Mouse (Mus musculus): ENCODE data around the gene Gpc5. TPM values are rescaled to one million over a fixed set of nuclear protein-coding genes. Genes with fewer than 3 reads are reported as not detected.
A peak's percentile ranks its signal among the peaks of the same experiment; 100 is the strongest.

Gene Gpc5
- polyA plus RNA-seq, 1 experiment from 2014 or later, result 1.9 TPM

DNA sequence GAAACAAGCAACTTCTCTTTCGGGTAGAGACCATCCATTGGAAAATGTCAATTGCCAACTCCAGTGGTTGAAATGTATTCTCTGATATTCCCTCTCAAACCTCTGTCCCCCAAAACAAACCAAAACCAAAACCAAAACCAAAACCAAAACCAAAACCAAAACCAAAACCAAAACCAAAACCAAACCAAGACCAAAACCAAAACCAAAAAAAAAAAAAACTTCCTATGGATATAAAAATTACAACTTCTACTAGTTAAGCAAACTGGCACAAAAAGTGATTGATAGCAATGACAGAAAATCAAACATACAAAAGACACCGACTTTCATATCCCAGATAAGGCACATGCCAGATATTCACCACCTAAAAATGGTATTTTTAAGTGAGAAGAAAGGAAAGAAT is 161.7 kb downstream of the Gpc5 start:
- ATAC-seq (no peak), DNase-seq (ENCODE audit: low spot score) (no peak)
- H3K27me3 ChIP-seq (replicated peaks; ENCODE audit: control insufficient read depth, insufficient read depth, low read length), result no peaks in the 10 kb centered on the region
- H3K4me2 ChIP-seq (ENCODE audit: low read length), result no peak overlapping the region
- H3K9ac ChIP-seq (ENCODE audit: low read length), result no peak overlapping the region
- no peak overlapping the region for H3K4me3 ChIP-seq (ENCODE audit: low read depth, low read length)
- H3K9me3 ChIP-seq (replicated peaks; ENCODE audit: control insufficient read depth, low read length), result no peaks in the 10 kb centered on the region
- H3K27ac ChIP-seq (ENCODE audit: low read depth, low read length), result no peak overlapping the region
- no peaks in the 10 kb centered on the region for H3K4me1 ChIP-seq (ENCODE audit: control insufficient read depth, insufficient read depth, low read length)
- whole genome bisulfite sequencing, result 95% methylated on average over 2 of the region's 2 CpGs
- no peaks in the 10 kb centered on the region for H3K36me3 ChIP-seq (ENCODE audit: control insufficient read depth, insufficient read depth, low read length)

GRCm38 (mm10) chr14:115269703-115270402 is 177.8 kb downstream of the Gpc5 start:
- DNase-seq (ENCODE audit: low spot score), result peak; percentile 45
- H3K4me3 ChIP-seq (ENCODE audit: low read depth, low read length), result no peak overlapping the region
- H3K27me3 ChIP-seq (replicated peaks; ENCODE audit: control insufficient read depth, insufficient read depth, low read length), result no peaks in the 10 kb centered on the region
- no peak overlapping the region for H3K27ac ChIP-seq (ENCODE audit: low read depth, low read length)
- no peaks in the 10 kb centered on the region for H3K4me1 ChIP-seq (ENCODE audit: control insufficient read depth, insufficient read depth, low read length)
- 86% methylated on average over 6 of the region's 6 CpGs for WGBS
- H3K9me3 ChIP-seq (replicated peaks; ENCODE audit: control insufficient read depth, low read length), result no peaks in the 10 kb centered on the region
- 0 out of 2 replicates have a peak, but pooled peaks have one; percentile 61 for ATAC-seq
- no peaks in the 10 kb centered on the region for H3K36me3 ChIP-seq (ENCODE audit: control insufficient read depth, insufficient read depth, low read length)
- no peak overlapping the region for H3K9ac ChIP-seq (ENCODE audit: low read length)
- no peak overlapping the region for H3K4me2 ChIP-seq (ENCODE audit: low read length)

- DNase-seq (ENCODE audit: low spot score), result peak; percentile 26
- H3K9me3 ChIP-seq (replicated peaks; ENCODE audit: control insufficient read depth, low read length), result no peaks in the 10 kb centered on the region
- H3K27ac ChIP-seq (ENCODE audit: low read depth, low read length), result no peak overlapping the region
- 74% methylated on average over 6 of the region's 6 CpGs for WGBS
- H3K4me2 ChIP-seq (ENCODE audit: low read length), result no peak overlapping the region
- H3K27me3 ChIP-seq (replicated peaks; ENCODE audit: control insufficient read depth, insufficient read depth, low read length), result no peaks in the 10 kb centered on the region
- H3K4me3 ChIP-seq (ENCODE audit: low read depth, low read length), result no peak overlapping the region
- H3K36me3 ChIP-seq (ENCODE audit: control insufficient read depth, insufficient read depth, low read length), result no peaks in the 10 kb centered on the region
- no peaks in the 10 kb centered on the region for H3K4me1 ChIP-seq (ENCODE audit: control insufficient read depth, insufficient read depth, low read length)
- ATAC-seq, result peak; percentile 69; the same call in 1 of the 2 replicates
- H3K9ac ChIP-seq (ENCODE audit: low read length), result no peak overlapping the region
Measured at GRCm38 (mm10) chr14:115270445-115270844, 178.4 kb downstream of the Gpc5 start.

GRCm38 (mm10) chr14:115282782-115283181 is 190.8 kb downstream of the Gpc5 start:
- no peaks in the 10 kb centered on the region for H3K27me3 ChIP-seq (replicated peaks; ENCODE audit: control insufficient read depth, insufficient read depth, low read length)
- H3K9me3 ChIP-seq (replicated peaks; ENCODE audit: control insufficient read depth, low read length), result no peaks in the 10 kb centered on the region
- H3K9ac ChIP-seq (ENCODE audit: low read length), result no peak overlapping the region
- DNase-seq (ENCODE audit: low spot score) (no peak), ATAC-seq (no peak)
- H3K4me2 ChIP-seq (ENCODE audit: low read length), result no peak overlapping the region
- H3K4me3 ChIP-seq (ENCODE audit: low read depth, low read length), result no peak overlapping the region
- no peaks in the 10 kb centered on the region for H3K4me1 ChIP-seq (ENCODE audit: control insufficient read depth, insufficient read depth, low read length)
- no peak overlapping the region for H3K27ac ChIP-seq (ENCODE audit: low read depth, low read length)
- no peaks in the 10 kb centered on the region for H3K36me3 ChIP-seq (ENCODE audit: control insufficient read depth, insufficient read depth, low read length)

DNA sequence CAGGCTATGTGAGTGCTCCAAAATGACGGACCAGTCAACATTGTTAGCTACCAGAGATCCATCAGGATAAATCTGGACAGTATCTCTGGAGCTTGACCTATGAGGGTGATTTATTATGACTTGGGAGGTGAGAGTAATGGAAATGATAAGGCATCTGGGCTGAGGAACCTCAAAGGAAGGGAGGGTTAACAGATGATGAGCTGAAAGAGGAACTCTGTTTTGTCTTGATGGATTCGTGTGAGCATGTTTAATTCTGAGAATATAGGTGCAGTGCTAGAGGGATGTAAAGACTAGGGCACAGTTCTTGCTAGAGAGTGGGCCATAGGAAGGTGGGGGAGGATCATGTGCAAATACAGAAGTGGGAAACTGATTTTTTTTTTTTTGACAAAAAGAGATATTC is 232.2 kb downstream of the Gpc5 start:
- no peak overlapping the region for H3K4me2 ChIP-seq (ENCODE audit: low read length)
- H3K27me3 ChIP-seq (replicated peaks; ENCODE audit: control insufficient read depth, insufficient read depth, low read length), result no peaks in the 10 kb centered on the region
- H3K4me1 ChIP-seq (ENCODE audit: control insufficient read depth, insufficient read depth, low read length), result no peaks in the 10 kb centered on the region
- no peaks in the 10 kb centered on the region for H3K36me3 ChIP-seq (ENCODE audit: control insufficient read depth, insufficient read depth, low read length)
- H3K9me3 ChIP-seq (replicated peaks; ENCODE audit: control insufficient read depth, low read length), result no peaks in the 10 kb centered on the region
- no peak overlapping the region for H3K27ac ChIP-seq (ENCODE audit: low read depth, low read length)
- no peak for DNase-seq (ENCODE audit: low spot score)
- 83% methylated on average over 2 of the region's 2 CpGs for WGBS
- no peak overlapping the region for H3K9ac ChIP-seq (ENCODE audit: low read length)
- no peak for ATAC-seq
- H3K4me3 ChIP-seq (ENCODE audit: low read depth, low read length), result no peak overlapping the region

DNA sequence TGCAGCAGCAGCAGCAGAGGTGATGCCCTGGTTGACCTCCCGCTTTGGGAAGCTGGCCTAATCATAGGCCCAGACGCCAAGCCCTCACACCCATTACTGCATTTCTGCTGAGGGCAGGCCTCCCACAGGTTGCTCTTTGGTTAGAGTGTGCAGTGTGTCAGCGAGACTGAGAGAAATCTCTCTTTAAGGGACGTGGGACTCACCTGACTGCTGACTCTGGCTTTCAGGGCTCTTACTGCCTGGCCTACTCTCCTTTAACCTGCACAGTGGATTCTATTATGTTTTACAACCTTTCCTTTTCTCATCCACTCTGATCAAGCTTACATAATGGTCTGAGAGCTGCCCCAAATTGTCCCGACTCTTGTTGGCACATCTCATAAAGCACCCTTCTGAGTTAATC is 234.4 kb downstream of the Gpc5 start:
- WGBS, result 62% methylated on average over 5 of the region's 5 CpGs
- no peak overlapping the region for H3K4me3 ChIP-seq (ENCODE audit: low read depth, low read length)
- ATAC-seq (no peak), DNase-seq (ENCODE audit: low spot score) (no peak)
- no peaks in the 10 kb centered on the region for H3K36me3 ChIP-seq (ENCODE audit: control insufficient read depth, insufficient read depth, low read length)
- H3K27ac ChIP-seq (ENCODE audit: low read depth, low read length), result no peak overlapping the region
- H3K4me1 ChIP-seq (ENCODE audit: control insufficient read depth, insufficient read depth, low read length), result no peaks in the 10 kb centered on the region
- no peak overlapping the region for H3K4me2 ChIP-seq (ENCODE audit: low read length)
- no peaks in the 10 kb centered on the region for H3K27me3 ChIP-seq (replicated peaks; ENCODE audit: control insufficient read depth, insufficient read depth, low read length)
- no peaks in the 10 kb centered on the region for H3K9me3 ChIP-seq (replicated peaks; ENCODE audit: control insufficient read depth, low read length)
- no peak overlapping the region for H3K9ac ChIP-seq (ENCODE audit: low read length)

- DNase-seq (ENCODE audit: low spot score) (no peak), ATAC-seq (no peak)
Measured at GRCm38 (mm10) chr14:115339084-115339483, 247.1 kb downstream of the Gpc5 start.

GRCm38 (mm10) chr14:115342597-115342996 is 250.6 kb downstream of the Gpc5 start:
- ATAC-seq (no peak), DNase-seq (ENCODE audit: low spot score) (no peak)
- H3K4me1 ChIP-seq (ENCODE audit: control insufficient read depth, insufficient read depth, low read length), result no peaks in the 10 kb centered on the region
- no peak overlapping the region for H3K4me3 ChIP-seq (ENCODE audit: low read depth, low read length)
- H3K9me3 ChIP-seq (replicated peaks; ENCODE audit: control insufficient read depth, low read length), result no peaks in the 10 kb centered on the region
- no peaks in the 10 kb centered on the region for H3K36me3 ChIP-seq (ENCODE audit: control insufficient read depth, insufficient read depth, low read length)
- WGBS, result 80% methylated on average over 2 of the region's 2 CpGs
- no peak overlapping the region for H3K9ac ChIP-seq (ENCODE audit: low read length)
- no peak overlapping the region for H3K4me2 ChIP-seq (ENCODE audit: low read length)
- no peak overlapping the region for H3K27ac ChIP-seq (ENCODE audit: low read depth, low read length)
- no peaks in the 10 kb centered on the region for H3K27me3 ChIP-seq (replicated peaks; ENCODE audit: control insufficient read depth, insufficient read depth, low read length)

More at GRCm38 (mm10) chr14:115339084-115339483, 247.1 kb downstream of the Gpc5 start:
- 81% methylated on average over 3 of the region's 3 CpGs for WGBS
- Histone ChIP-seq H3K4me3 (ENCODE audit: low read depth, low read length) (no peak overlapping the region), H3K9ac (ENCODE audit: low read length) (no peak overlapping the region), H3K4me2 (ENCODE audit: low read length) (no peak overlapping the region), H3K9me3 (replicated peaks; ENCODE audit: control insufficient read depth, low read length) (no peaks in the 10 kb centered on the region), H3K4me1 (ENCODE audit: control insufficient read depth, insufficient read depth, low read length) (no peaks in the 10 kb centered on the region), H3K27ac (ENCODE audit: low read depth, low read length) (no peak overlapping the region), H3K27me3 (replicated peaks; ENCODE audit: control insufficient read depth, insufficient read depth, low read length) (no peaks in the 10 kb centered on the region), H3K36me3 (ENCODE audit: control insufficient read depth, insufficient read depth, low read length) (no peaks in the 10 kb centered on the region)

- Histone ChIP-seq H3K27me3 (replicated peaks; ENCODE audit: control insufficient read depth, insufficient read depth, low read length) (no peaks in the 10 kb centered on the region), H3K4me3 (ENCODE audit: low read depth, low read length) (no peak overlapping the region), H3K27ac (ENCODE audit: low read depth, low read length) (no peak overlapping the region), H3K4me2 (ENCODE audit: low read length) (no peak overlapping the region), H3K4me1 (ENCODE audit: control insufficient read depth, insufficient read depth, low read length) (no peaks in the 10 kb centered on the region), H3K9me3 (replicated peaks; ENCODE audit: control insufficient read depth, low read length) (no peaks in the 10 kb centered on the region), H3K9ac (ENCODE audit: low read length) (no peak overlapping the region), H3K36me3 (ENCODE audit: control insufficient read depth, insufficient read depth, low read length) (no peaks in the 10 kb centered on the region)
- 0 out of 2 replicates have a peak, but pooled peaks have one; percentile 26 for ATAC-seq
- DNase-seq (ENCODE audit: low spot score), result peak; percentile 52
- 18% methylated on average over 3 of the region's 3 CpGs for WGBS
Measured at GRCm38 (mm10) chr14:115349448-115349847, 257.4 kb downstream of the Gpc5 start.
